Mouse (Mus musculus) ES-E14 (cell line): ENCODE results near the gene Nxnl2. TPM values are rescaled to one million over a fixed set of nuclear protein-coding genes. Genes with fewer than 3 reads are reported as not detected.
A peak's percentile ranks its signal among the peaks of the same experiment; 100 is the strongest.

Experiments used
- DNase-seq: peaks from one replicate; pipeline ENCODE4 v3.0.0-alpha.2; 2013; ENCODE audit warnings: low read depth, low spot score
- H3K27ac ChIP-seq: 2 replicates; pipeline ENCODE4 v1.5.1; 2012; ENCODE audit warnings: low read depth, mild to moderate bottlenecking, low read length, moderate library complexity, mixed read lengths; ENCODE audit not compliant: poor library complexity, insufficient read depth, severe bottlenecking
- H3K36me3 ChIP-seq: 2 replicates; pipeline ENCODE4 v1.6.1; 2012; ENCODE audit warnings: mild to moderate bottlenecking, low read length, moderate library complexity, mixed read lengths; ENCODE audit not compliant: control insufficient read depth, poor library complexity, insufficient read depth, severe bottlenecking
- H3K4me1 ChIP-seq, 2 experiments: fragments of 150-350 bp in 1 of 2; sonication (generic) in 1 of 2; 2 replicates each; pipeline ENCODE4 v1.6.1; 2012; ENCODE audit warnings: low read length in 2 of 2, mild to moderate bottlenecking in 1 of 2, mixed read lengths in 1 of 2; ENCODE audit not compliant: control insufficient read depth in 2 of 2, insufficient read depth in 2 of 2, poor library complexity in 1 of 2
- H3K4me3 ChIP-seq, 2 experiments: fragments of 150-350 bp in 1 of 2; sonication (generic) in 1 of 2; 2 replicates each; pipeline ENCODE4 v1.5.1; 2012; ENCODE audit warnings: low read length in 2 of 2, low read depth in 1 of 2, mild to moderate bottlenecking in 1 of 2, mixed read lengths in 1 of 2; ENCODE audit not compliant: insufficient read depth in 1 of 2, poor library complexity in 1 of 2, severe bottlenecking in 1 of 2
- H3K9ac ChIP-seq: 2 replicates; pipeline ENCODE4 v1.6.1; 2012; ENCODE audit warnings: low read depth, mild to moderate bottlenecking, low read length, mixed read lengths; ENCODE audit not compliant: poor library complexity, insufficient read depth, severe bottlenecking
- H3K9me3 ChIP-seq: fragments of 150-350 bp; sonication (generic); 2 replicates; pipeline ENCODE4 v1.6.1; 2012; ENCODE audit warnings: low read depth, mild to moderate bottlenecking, low read length; ENCODE audit not compliant: control insufficient read depth, insufficient read depth
- CHD2 ChIP-seq: IDR thresholded peaks from 2 replicates; pipeline ENCODE4 v1.6.1; 2014; ENCODE audit warnings: mild to moderate bottlenecking, low read depth, low read length, inconsistent platforms
- HCFC1 ChIP-seq: IDR thresholded peaks from 2 replicates; pipeline ENCODE4 v1.6.1; 2012; ENCODE audit warnings: low read length, inconsistent platforms, borderline replicate concordance; ENCODE audit not compliant: insufficient read depth
- MAFK ChIP-seq: IDR thresholded peaks from 2 replicates; pipeline ENCODE4 v1.6.1; 2014; ENCODE audit warnings: mild to moderate bottlenecking, low read depth, low read length, inconsistent platforms; ENCODE audit not compliant: insufficient read depth
- ZC3H11A ChIP-seq: IDR thresholded peaks from 2 replicates; pipeline ENCODE4 v1.6.1; 2012; ENCODE audit warnings: low read depth, mild to moderate bottlenecking, inconsistent platforms, low read length, borderline replicate concordance
- ZNF384 ChIP-seq: IDR thresholded peaks from 2 replicates; pipeline ENCODE4 v1.6.1; 2012; ENCODE audit warnings: low read depth, low read length, inconsistent platforms
- in situ Hi-C, 2 experiments: fragments of 600-800 bp; cut with MboI; formaldehyde crosslinking; loops; one replicate each; pipeline ENCODE4 v1.15.1; 2025; ENCODE audit warnings: low sequenced_read_pairs in 2 of 2, inconsistent platforms in 1 of 2; ENCODE audit not compliant: unreplicated experiment in 2 of 2
- total RNA-seq: library from RNA; depleted of rRNA; stranded (reverse); fragments of 300-350 nt; gene quantifications from 2 replicates; pipeline ENCODE4 v1.2.3, GENCODE M21; 2012; rRNA removed

Gene Nxnl2
- 1.0 and 1.1 TPM in 2 replicates for total RNA-seq

- no peak for TF ChIP-seq ZC3H11A
- no peak for TF ChIP-seq HCFC1
- TF ChIP-seq ZNF384: no peak
- TF ChIP-seq CHD2: no peak
- no peak for TF ChIP-seq MAFK
- Histone ChIP-seq H3K36me3 (no peaks in the 10 kb centered on the region), H3K4me1 (peaks cover 0 to 7% of the 10 kb centered on the region in 2 experiments; a peak in 1 of 4 replicates), H3K9ac (peak within 1 kb of the TSS; percentile 22; the same call in 1 of the 2 replicates), H3K4me3 (peak within 1 kb of the TSS; percentile 69 to 74), H3K27ac (no peak within 1 kb of the TSS), H3K9me3 (no peaks in the 10 kb centered on the region)
- in situ Hi-C loops: no loop called here
- peak; percentile 80 for DNase-seq
Measured at GRCm38 (mm10) chr13:51170691-51171680, at the start of gene Nxnl2. Gene Nxnl2, plus strand, starts transcription at chr13:51171022.

GRCm38 (mm10) chr13:51121966-51122365 lies 48.9 kb upstream of the Nxnl2 start:
- DNase-seq: no peak
- Histone ChIP-seq H3K27ac (peak overlapping the region; percentile 32; the same call in 1 of the 2 replicates), H3K4me1 (peaks cover 40 to 41% of the 10 kb centered on the region in 2 experiments)

GRCm38 (mm10) chr13:51122771-51123170 lies 48.1 kb upstream of the Nxnl2 start:
- H3K9me3 ChIP-seq: no peaks in the 10 kb centered on the region
- TF ChIP-seq ZNF384 (no peak), CHD2 (no peak), HCFC1 (no peak), MAFK (no peak), ZC3H11A (no peak)
- H3K4me1 ChIP-seq: peaks cover 42 to 47% of the 10 kb centered on the region in 2 experiments
- in situ Hi-C loops: no loop called here
- peak overlapping the region; percentile 27; the same call in 1 of the 2 replicates for H3K9ac ChIP-seq
- no peak for DNase-seq
- peaks cover 2% of the 10 kb centered on the region; the same call in 1 of the 2 replicates for H3K36me3 ChIP-seq
- peak overlapping the region in 1 of 2 experiments; percentile 20; a peak in 1 of 4 replicates for H3K4me3 ChIP-seq
- peak overlapping the region; percentile 54; the same call in 1 of the 2 replicates for H3K27ac ChIP-seq

More at GRCm38 (mm10) chr13:51121966-51122365, 48.9 kb upstream of the Nxnl2 start:
- Histone ChIP-seq H3K36me3 (peaks cover 2% of the 10 kb centered on the region; the same call in 1 of the 2 replicates), H3K9me3 (no peaks in the 10 kb centered on the region), H3K4me3 (no peak overlapping the region), H3K9ac (no peak overlapping the region)
- in situ Hi-C loops: no loop called here
- TF ChIP-seq ZC3H11A: no peak
- no peak for TF ChIP-seq ZNF384
- TF ChIP-seq HCFC1: no peak
- TF ChIP-seq MAFK: no peak
- no peak for TF ChIP-seq CHD2

- DNase-seq: peak; percentile 68
- Histone ChIP-seq H3K9me3 (no peaks in the 10 kb centered on the region), H3K36me3 (peaks cover 7% of the 10 kb centered on the region; the same call in 1 of the 2 replicates), H3K4me3 (peak overlapping the region in 1 of 2 experiments; percentile 39; a peak in 3 of 4 replicates), H3K9ac (peak overlapping the region; percentile 4; the same call in 1 of the 2 replicates), H3K4me1 (peaks cover 37 to 43% of the 10 kb centered on the region in 2 experiments), H3K27ac (peak overlapping the region; percentile 85)
- in situ Hi-C loops: no loop called here
- TF ChIP-seq ZC3H11A: no peak
- no peak for TF ChIP-seq ZNF384
- no peak for TF ChIP-seq HCFC1
- TF ChIP-seq MAFK: no peak
- no peak for TF ChIP-seq CHD2
Measured at GRCm38 (mm10) chr13:51125357-51125756, 45.5 kb upstream of the Nxnl2 start.
